Mouse (Mus musculus): ENCODE measurements at regions not wholly inside any gene's neighbourhood (a gene's known extent, or its start where the extent isn't known, plus 50 kb on each side); places are given as distances from the start of the nearest gene placed in this dataset.

GRCm38 (mm10) chr1:33044388-33044787 lies 497.3 kb upstream of the Gm5415 start:
- in situ Hi-C loops (cut with MboI, MseI): loop anchor here (5.0 kb wide), 1 partner anchor 57 kb away; no protein-coding TSS in a partner anchor

- in situ Hi-C loops (cut with MboI, MseI): loop anchor here (5.0 kb wide), 1 partner anchor 55 kb away; no protein-coding TSS in a partner anchor
Observed at GRCm38 (mm10) chr1:33042424-33042823, 495.3 kb upstream of the Gm5415 start.

DNA sequence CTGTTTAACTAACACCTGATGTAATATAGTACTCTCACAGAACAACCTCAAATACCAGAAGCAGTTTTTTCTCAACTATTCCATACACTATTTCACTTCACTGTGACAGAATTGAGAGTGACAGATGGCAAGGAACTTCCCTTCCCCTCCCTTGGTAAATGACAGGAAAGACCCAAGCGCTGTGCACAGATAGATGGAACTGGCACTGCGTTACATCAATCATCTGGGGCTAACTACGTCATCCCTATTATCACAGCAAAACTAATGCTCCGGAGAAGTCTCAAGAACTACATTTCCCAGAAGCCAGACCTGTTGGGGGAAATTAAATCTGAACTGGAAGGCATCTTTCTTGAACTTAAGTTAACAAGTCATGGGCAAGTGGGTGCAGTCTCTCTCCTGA lies 493.6 kb upstream of the Gm5415 start:
- in situ Hi-C loops (cut with MboI, MseI): loop anchor here (5.0 kb wide), 1 partner anchor 53 kb away; no protein-coding TSS in a partner anchor

GRCm38 (mm10) chr1:33031991-33032390 lies 484.9 kb upstream of the Gm5415 start:
- in situ Hi-C loops (cut with MboI, MseI): no loop called here

DNA sequence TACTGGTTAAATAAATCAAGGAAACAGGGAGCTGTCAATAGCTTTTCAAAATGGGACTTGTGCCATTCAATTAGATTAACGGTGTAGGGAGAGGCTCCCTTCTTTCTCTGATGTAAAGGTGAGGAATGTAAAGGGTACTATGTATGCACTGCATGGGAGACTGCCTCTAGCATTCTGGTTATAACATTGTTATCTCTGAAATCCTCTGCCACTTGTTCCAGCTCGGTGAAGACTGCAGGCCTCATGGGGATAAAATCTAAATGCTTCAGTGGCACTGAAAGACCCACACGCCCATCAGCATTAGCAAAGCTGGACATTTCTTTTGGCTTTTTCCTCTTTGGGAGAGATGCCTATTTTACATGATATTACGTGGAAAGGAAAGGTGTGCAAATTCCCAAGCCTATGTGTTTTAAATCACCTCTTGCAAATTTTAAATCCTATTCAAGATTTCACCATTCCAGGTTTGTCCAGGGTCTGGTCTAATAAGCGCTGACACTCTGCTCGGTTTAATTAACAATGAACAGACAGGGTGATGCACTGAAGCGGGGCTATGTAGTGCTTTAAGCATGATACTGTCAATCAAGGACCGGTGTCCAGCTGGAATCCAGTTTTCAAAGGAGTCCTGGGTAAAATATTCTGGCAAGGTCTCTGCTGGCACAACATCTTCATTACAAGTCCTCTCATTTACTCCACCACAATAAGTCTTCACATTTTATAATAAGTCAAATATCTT lies 479.8 kb upstream of the Gm5415 start:
- in situ Hi-C loops (cut with MboI, MseI): no loop called here

DNA sequence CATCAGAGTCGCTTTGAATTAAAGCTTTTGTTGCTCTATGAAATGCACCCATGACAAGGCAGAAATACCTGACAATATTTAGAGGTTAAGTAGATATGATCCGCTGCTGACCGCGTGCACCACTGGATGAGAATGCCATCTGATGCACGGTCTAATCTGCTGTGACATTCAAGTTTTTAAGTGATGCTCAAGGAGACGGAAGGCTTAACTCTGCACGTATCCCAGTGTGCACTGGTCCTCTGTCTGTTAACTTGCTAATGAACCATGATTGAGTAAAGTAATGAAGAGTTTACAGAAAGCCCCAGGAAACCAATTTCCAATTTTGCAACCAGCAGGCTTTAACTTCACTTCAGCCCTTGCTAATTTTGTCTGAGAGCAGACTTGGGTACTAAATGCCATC lies 478.3 kb upstream of the Gm5415 start:
- in situ Hi-C loops (cut with MboI, MseI): no loop called here

DNA sequence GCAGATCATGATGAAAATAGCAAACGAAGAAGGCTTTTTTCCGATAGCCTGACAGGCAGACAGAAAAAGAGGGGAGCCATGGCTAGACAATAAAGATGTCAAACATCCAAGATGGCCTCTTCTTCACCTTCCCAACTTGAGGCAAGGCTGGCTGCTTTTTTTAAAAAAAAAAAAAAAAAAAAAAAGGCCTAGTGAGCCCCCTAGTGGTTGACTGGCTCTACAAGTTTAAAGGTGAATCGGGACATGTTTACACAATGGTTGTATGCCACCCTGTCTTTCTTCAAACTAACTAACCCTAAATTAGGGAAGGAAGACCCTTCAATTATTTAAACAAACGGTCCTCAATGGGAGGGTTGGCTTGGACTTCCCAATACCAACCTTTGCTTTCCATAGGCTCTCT lies 475.8 kb upstream of the Gm5415 start:
- in situ Hi-C loops (cut with MboI, MseI): no loop called here

- in situ Hi-C loops (cut with MboI, MseI): no loop called here
Observed at GRCm38 (mm10) chr1:33003992-33004391, 456.9 kb upstream of the Gm5415 start.

DNA sequence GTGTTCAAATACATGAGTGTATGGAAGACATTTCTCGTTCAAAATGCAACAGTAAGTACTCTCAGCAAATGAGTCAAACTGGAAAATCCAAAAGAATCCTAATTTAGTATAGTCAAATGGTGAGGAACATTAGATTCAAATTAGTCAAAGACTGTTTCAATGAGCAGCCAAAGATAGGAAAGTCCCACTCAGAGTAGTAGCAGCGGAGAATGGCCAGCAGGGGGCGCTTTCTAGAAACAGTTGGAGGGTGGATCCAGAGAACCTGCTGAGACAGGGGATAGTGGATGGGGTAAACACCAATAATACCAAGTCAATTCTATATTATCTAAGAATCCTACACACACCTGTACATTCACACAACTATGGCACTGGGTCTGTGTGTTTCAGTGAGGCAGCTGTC lies 417.9 kb upstream of the Gm5415 start:
- in situ Hi-C loops (cut with MboI, MseI): no loop called here

GRCm38 (mm10) chr1:32959316-32959715 lies 412.2 kb upstream of the Gm5415 start:
- in situ Hi-C loops (cut with MboI, MseI): no loop called here

- in situ Hi-C loops (cut with MboI, MseI): loop anchor here (5.0 kb wide), 1 partner anchor 361 kb away; no protein-coding TSS in a partner anchor
Observed at GRCm38 (mm10) chr1:32946254-32946653, 399.2 kb upstream of the Gm5415 start.

GRCm38 (mm10) chr1:32930381-32930780 lies 383.3 kb upstream of the Gm5415 start:
- in situ Hi-C loops (cut with MboI, MseI): no loop called here

DNA sequence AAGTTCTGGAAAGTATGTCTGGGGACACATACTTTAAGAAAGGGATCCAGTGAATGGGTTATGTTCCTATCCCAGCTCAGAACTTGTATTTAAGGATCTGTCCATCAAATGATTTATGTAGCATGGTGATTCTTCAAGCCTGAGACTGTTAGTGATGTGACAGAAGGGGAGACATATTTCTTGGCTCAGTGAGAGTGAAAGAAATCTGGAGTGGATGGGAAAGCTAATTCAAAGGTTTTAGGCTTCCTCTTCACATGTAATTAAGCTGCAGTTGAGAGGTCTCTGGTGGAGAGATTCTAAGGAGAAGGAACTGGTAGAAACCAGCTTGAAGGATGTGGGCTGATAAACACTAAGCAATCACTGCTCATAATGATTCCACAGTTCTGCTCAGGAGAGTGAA lies 355.3 kb upstream of the Gm5415 start:
- in situ Hi-C loops (cut with MboI, MseI): no loop called here

GRCm38 (mm10) chr1:32887728-32888127 lies 340.6 kb upstream of the Gm5415 start:
- in situ Hi-C loops (cut with MboI, MseI): no loop called here

DNA sequence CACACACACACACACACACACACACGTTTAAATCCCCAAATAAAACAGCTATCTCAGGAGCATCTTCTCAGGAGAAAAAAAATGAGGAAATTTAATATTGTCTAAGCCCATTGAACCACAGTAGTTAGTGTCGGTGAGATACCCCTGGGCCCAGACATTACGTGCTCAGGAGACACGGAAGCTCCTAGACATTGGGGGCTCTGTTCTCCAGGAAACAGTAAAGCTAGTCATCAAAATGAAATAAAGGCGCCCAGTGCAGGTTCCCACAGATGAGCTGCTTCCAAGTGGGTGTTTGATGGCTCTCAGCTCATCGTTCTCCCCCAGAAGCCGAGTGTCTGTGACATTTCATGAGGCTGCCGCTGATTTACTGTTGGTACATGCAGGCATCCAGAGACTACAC lies 325.8 kb upstream of the Gm5415 start:
- in situ Hi-C loops (cut with MboI, MseI): no loop called here

DNA sequence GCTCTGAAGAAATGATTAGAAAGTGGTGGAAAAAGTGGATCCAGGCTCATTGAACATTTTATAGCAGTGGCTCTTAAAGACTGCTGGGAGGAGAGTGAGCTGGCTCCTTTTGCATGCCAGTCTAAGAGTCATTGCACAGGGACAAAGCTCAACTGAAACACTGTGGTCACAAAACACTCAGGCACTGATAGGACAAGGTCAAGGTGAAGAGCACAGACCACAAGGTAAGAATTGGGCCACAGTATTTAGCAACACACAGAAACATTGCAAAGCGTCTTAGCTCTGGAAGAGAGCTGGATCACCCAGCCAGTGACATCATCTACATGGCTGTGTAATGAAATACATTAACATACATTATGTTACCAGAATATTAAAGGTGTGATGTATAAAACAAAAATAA lies 319.0 kb upstream of the Gm5415 start:
- in situ Hi-C loops (cut with MboI, MseI): no loop called here

GRCm38 (mm10) chr1:32858040-32858439 lies 310.9 kb upstream of the Gm5415 start:
- in situ Hi-C loops (cut with MboI, MseI): no loop called here
